Mouse (Mus musculus) layer of hippocampus, adult 9-11 months (tissue): Measurements from ENCODE around the gene Zfp30.

Experiments
- DNase-seq: peaks from one replicate; pipeline ENCODE4 v3.0.0; 2022

Gene Zfp30

DNA sequence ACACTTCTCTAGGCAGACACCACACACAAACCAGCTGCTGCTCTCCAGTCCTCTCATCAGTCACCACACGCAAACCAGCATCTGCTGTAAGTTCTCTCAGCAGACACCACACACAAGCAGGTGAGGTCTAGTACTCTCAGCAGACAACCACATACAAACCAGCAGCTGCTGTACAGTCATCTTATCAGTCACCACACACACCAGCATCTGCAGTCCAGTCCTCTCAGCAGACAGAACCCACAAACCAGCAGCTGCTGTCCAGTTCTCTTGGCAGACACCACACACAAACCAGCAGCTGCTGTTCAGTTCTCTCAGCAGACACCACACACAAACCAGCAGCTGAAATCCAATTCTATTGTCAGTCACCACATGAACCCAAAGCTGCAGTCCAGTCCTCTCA, 53.0 kb downstream of the Zfp30 start:
- no peak for DNase-seq

DNA sequence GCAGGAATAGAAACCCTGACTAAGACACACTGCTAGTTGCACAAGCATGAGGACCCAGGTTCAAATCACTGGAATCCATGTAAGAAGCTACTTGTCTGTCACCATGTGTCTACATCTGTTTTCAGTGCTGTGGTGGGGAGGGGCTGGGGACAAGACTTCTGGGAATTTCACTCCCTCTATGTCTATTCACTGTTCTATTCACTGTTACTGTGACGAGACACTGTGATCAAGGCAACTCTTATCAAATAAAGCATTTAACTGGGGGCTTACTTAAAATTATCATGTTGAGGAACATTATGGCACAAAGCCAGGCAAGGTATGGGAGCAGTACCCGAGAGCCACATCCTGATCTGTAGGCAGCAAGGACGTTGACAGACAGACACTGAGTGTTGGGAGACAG, 55.5 kb downstream of the Zfp30 start:
- DNase-seq = no peak

DNA sequence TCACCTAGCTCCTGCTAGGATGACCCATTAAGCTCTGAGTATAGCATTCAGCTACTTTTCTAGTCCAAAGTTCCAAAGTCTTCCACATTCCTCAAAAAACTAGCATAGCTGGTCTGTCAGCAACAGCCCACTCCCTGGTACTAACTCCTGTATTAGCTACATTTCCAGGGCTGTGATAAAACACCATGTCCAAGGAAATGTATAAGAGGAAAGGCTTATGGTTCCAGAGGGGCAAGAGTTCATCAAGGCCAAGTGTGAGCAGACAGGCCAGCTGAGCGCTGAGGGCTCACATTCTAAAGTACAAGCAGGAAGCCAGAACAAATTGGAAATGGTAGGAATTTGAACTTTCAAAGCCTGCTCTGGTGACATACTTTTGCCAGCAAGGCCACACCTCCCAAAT, 58.3 kb downstream of the Zfp30 start:
- DNase-seq = no peak
